Mouse (Mus musculus): ENCODE measurements around the gene Syt2. TPM values are rescaled to one million over a fixed set of nuclear protein-coding genes. Genes with fewer than 3 reads are reported as not detected.

Syt2 gene
- total RNA-seq, 2 experiments from 2014 or later: 57.7 to 62.5 TPM

DNA sequence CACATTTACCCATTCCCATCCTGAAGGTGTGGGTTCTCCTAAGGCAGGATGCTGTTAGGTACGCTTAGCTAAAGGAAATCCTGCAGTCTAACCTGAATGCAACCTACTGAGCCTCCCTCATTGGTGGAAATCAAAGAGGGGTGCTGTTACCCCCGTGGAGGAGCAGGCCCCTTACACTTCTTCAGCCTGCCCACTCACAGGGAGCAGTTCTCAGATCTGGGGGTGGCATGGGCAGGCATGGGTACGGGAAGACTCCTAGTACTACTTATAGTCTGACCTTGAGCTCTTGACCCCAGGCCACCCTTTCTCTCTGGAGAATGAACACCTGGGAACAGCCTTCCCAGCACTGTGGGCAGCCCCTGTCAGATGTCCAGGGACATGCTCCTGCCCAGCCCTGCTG, 61.0 kb downstream of the Syt2 start:
- no peak for DNase-seq (ENCODE audit: extremely low spot score in 1 of 2, low spot score in 2 of 2)
- no peak overlapping the region for H3K4me3 ChIP-seq
- intact Hi-C loops (cut with DNase I): loop anchor here (5.0 kb wide), 1 partner anchor 70 kb away; no protein-coding TSS in a partner anchor
- TF ChIP-seq CTCF (IDR thresholded peaks at IDR 0.05): no peak
- no peak overlapping the region for H3K27ac ChIP-seq

DNA sequence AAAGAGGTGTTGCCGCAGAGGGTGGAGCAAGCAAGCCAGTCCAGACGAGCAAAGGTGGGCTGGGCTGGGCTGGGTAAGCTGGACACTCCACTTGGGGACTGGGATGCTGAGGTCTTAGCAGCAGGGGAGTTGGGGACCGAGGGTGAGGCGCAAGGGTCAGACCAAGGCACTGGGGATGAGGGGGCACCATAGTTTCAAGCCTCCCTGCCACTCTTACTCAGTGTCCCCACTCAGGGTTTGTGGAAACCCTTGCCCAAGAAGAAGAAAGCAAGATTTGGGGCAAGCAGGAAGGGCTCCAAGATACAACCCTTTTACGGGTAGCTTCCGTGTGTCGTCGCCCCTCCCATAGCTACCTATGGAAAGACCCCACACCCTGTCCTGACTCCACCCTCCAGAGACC, 61.8 kb downstream of the Syt2 start:
- H3K4me3 ChIP-seq: no peak overlapping the region
- intact Hi-C loops (cut with DNase I): loop anchor here (5.0 kb wide), 1 partner anchor 71 kb away; no protein-coding TSS in a partner anchor
- DNase-seq (ENCODE audit: extremely low spot score in 1 of 2, low spot score in 2 of 2): no peak
- no peak for TF ChIP-seq CTCF (IDR thresholded peaks at IDR 0.05)
- no peak overlapping the region for H3K27ac ChIP-seq

DNA sequence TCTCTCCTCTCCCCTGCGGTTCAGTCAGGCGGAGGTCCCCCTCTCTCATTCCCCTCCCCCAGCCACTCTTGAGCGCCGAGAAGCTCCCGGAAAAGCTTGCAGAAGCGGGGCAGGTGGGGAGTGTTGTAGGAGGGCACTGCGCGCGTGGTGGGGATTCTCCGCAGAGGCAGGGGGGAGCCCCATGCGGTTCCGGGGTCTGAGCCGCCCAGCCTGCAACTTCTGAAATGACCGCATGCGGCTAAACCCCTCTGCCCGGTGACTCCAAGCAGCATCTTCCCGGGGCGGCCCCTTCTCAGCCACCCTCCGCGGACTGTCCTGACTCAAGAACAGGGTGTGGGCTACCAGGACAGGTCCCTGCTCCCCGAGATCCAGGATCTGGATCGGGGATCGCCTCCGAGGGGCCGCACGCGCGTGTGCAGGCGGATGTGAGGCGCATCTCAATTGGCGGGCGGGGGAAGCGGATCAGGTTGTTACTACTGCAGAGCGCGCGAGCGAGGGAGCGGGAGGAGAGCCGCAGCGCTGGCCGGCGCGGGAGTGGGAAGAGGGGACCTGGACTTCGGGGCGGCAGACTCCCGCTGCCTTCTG, 62.4 kb downstream of the Syt2 start:
- H3K4me3 ChIP-seq: peak overlapping the region; percentile 54
- intact Hi-C loops (cut with DNase I): loop anchor here (5.0 kb wide), 1 partner anchor 72 kb away; no protein-coding TSS in a partner anchor
- no peak for TF ChIP-seq CTCF (IDR thresholded peaks at IDR 0.05)
- peak; percentile 41 to 57 for DNase-seq (ENCODE audit: extremely low spot score in 1 of 2, low spot score in 2 of 2)
- H3K27ac ChIP-seq: peak overlapping the region; percentile 45; the same call in 1 of the 2 replicates

DNA sequence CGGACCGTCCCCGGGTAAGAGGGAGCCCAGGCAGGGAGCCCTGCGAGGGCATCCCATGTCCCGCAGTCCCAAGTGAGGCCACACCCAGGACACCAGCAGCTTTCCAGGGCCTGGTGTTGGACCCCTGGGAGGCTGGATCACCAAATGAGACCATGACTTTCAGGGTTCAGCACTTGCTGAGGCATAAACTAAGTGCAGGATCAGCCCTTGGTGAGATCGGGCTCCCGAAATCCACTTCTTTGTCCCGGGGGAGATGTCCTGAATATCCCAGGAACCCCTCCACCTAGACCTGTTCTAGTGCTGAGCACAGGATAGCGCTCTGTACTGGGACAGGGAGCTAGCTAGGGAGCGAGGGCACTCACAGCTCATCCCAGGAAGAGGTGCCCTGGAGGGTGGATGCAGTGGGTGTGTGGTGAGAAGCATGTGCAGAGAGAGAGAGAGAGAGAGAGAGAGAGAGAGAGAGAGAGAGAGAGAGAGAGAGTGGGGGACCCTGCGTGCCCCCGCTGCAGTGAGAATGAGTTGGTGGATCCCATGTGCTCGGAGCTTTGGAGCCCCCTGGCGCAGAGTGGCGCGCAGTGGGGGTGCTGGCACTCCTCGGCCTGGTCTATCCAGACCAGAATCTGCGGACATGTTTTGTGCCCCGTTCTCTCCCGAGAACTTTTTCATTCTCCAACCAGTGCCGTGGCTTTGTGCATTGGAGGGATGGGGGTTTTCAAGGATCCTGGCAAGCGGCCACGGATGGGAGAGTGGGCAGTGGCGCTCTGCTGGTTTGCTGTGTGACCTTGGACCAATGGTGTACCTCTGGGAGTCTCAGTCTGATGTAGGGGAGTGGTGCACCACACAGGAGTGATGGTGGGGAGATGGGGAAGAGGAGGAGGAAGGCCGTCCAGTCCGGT, 63.2 kb downstream of the Syt2 start:
- intact Hi-C loops (cut with DNase I): loop anchor here (5.0 kb wide), 1 partner anchor 72 kb away; no protein-coding TSS in a partner anchor
- no peak; the same call in 1 of the 2 replicates for TF ChIP-seq CTCF (IDR thresholded peaks at IDR 0.05)
- Histone ChIP-seq H3K27ac (peak overlapping the region; percentile 45; the same call in 1 of the 2 replicates), H3K4me3 (peak overlapping the region; percentile 54)
- no peak for DNase-seq (ENCODE audit: extremely low spot score in 1 of 2, low spot score in 2 of 2)

DNA sequence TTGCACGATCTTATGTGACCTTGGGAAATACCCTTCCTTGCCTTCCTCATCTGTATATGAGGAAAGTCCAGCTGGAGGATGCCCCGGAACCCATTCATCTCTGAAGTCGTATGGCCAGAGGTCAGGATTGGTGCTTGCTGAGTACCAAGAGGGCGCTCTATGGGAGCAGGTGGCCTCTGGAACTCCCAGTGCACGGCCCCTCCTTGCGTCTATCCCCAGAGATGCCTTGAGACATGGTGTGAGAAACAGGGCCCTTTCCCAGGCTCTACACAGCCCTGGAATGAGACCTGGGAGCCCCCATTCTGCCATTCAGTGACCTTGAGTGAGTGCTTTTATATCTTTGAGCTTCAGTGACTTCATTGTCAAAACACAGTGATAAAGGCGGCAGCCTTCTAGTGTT, 64.6 kb downstream of the Syt2 start:
- intact Hi-C loops (cut with DNase I): no loop called here
- Histone ChIP-seq H3K27ac (no peak overlapping the region), H3K4me3 (no peak overlapping the region)

DNA sequence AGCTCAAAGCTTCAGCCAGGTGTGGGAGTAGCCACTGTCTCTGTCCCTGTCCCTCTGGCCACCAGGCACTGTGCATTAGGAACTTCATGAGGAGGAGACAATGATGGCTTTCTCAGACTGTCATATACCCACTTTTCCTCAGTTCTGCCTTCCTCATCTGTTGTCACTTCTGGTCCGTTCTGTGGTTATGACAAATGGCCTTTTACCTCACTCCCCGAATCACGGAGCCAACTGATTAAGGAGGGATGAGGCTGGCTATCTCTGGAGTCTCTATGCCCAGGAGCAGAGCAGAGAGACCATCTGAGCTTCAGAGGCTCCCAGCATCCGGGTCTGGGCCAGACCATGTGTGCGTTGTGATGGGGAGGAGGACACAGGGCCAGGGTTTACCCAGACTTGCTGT, 65.2 kb downstream of the Syt2 start:
- no peak for TF ChIP-seq CTCF (IDR thresholded peaks at IDR 0.05)
- intact Hi-C loops (cut with DNase I): no loop called here

More for the DNA sequence above, 64.6 kb downstream of the Syt2 start:
- no peak for TF ChIP-seq CTCF (IDR thresholded peaks at IDR 0.05)
- DNase-seq (ENCODE audit: extremely low spot score in 1 of 2, low spot score in 2 of 2): no peak

DNA sequence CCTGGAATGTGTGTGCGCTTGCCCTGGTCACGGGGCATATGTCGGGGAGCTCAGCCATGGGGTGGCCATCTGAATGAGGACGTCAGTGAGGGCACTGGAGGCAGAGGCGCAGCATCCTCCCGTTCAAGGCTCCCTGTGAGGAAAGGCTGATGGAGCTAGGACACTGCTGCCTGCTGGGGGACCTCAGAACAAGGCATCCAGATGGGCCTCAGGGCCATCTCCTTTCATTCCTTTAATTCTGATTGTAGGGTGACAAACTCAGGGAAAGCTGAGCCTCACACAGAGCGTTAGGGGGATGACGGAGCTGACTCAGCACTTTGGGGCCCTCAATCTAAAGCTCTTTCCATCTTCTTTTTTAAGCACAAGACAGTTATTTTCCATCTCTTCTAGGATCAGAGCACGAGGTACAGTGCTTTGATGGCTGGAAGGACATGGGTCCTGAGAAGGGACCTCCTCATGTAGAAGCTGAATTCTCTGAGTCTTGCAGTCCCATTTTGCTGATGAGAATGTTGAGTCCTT, 66.4 kb downstream of the Syt2 start:
- no peak overlapping the region for H3K27ac ChIP-seq
- no peak for TF ChIP-seq CTCF (IDR thresholded peaks at IDR 0.05)
- DNase-seq (ENCODE audit: extremely low spot score in 1 of 2, low spot score in 2 of 2): no peak
- H3K4me3 ChIP-seq: no peak overlapping the region
- intact Hi-C loops (cut with DNase I): no loop called here

More for the DNA sequence above, 65.2 kb downstream of the Syt2 start:
- no peak overlapping the region for H3K27ac ChIP-seq
- H3K4me3 ChIP-seq: no peak overlapping the region
- no peak for DNase-seq (ENCODE audit: extremely low spot score in 1 of 2, low spot score in 2 of 2)

DNA sequence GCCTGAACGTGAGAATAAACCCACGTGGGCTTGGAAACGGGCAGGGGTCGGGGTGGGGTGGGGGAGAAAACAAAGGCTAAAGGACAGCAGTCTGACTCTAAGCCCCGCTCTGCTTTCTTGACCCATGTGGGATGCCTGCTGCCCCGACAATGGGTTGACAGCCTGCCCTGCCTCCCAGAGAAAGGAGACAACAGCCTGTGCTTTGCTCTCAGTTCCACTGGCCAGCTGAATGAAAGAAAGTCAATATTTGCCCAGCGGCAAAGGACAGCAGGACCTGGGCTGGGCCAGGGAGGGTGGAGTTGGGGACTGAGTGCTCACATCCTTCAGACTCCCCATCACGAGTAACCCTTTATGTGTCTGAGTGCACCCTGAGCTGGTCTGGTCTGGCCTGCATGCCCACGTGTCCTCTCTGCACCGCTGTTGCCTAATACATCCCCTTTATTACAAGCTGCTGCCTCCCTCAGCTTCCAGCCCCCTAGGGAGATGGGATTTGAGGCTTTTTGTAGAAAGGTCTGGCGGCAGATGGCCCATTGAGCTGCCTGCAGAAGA, 67.0 kb downstream of the Syt2 start:
- no peak overlapping the region for H3K27ac ChIP-seq
- intact Hi-C loops (cut with DNase I): no loop called here
- DNase-seq (ENCODE audit: extremely low spot score in 1 of 2, low spot score in 2 of 2): no peak
- TF ChIP-seq CTCF (IDR thresholded peaks at IDR 0.05): no peak
- no peak overlapping the region for H3K4me3 ChIP-seq

DNA sequence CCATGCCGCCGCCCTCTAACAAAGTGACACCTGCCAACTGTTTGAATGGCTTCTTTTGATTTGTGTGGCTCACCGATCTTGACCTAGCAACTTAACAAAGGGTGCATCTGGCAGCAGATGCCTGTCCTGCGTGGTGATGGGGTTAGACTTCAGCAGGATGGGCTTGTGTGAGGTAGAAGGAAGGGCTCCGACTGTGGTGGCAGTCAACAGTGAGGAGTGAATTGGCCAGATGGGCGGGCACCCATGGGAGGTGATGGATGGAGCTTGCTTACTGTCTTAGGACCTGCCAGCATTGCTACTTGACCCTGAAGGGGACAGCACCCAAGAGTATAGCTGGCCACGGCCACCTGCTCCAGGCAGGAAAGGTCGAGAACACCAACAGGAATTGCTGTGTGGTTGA, 67.7 kb downstream of the Syt2 start:
- no peak for TF ChIP-seq CTCF (IDR thresholded peaks at IDR 0.05)
- Histone ChIP-seq H3K27ac (no peak overlapping the region), H3K4me3 (no peak overlapping the region)
- no peak for DNase-seq (ENCODE audit: extremely low spot score in 1 of 2, low spot score in 2 of 2)
- intact Hi-C loops (cut with DNase I): no loop called here

DNA sequence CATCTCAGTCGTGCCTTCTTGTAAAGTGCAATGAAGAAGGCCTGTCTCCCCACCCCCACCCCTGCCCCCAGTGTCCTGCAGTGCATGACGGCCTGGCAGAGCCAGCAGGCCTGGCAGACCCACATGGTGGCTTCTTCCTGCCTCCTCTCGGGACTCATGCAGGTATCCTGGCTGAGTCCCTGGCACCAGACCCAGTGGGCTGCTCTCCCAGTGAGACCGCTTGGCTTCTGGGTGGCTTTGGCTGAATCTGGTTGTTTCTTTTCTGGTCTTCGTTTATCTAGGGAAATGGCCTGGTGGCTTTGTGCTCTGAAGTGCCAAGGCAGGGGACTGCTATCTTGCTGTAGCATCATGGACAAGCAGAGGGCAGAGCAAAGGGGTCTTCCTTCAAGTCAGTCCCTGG, 68.6 kb downstream of the Syt2 start:
- TF ChIP-seq CTCF (IDR thresholded peaks at IDR 0.05): no peak
- no peak for DNase-seq (ENCODE audit: extremely low spot score in 1 of 2, low spot score in 2 of 2)
- no peak overlapping the region for H3K27ac ChIP-seq
- intact Hi-C loops (cut with DNase I): no loop called here
- H3K4me3 ChIP-seq: no peak overlapping the region

DNA sequence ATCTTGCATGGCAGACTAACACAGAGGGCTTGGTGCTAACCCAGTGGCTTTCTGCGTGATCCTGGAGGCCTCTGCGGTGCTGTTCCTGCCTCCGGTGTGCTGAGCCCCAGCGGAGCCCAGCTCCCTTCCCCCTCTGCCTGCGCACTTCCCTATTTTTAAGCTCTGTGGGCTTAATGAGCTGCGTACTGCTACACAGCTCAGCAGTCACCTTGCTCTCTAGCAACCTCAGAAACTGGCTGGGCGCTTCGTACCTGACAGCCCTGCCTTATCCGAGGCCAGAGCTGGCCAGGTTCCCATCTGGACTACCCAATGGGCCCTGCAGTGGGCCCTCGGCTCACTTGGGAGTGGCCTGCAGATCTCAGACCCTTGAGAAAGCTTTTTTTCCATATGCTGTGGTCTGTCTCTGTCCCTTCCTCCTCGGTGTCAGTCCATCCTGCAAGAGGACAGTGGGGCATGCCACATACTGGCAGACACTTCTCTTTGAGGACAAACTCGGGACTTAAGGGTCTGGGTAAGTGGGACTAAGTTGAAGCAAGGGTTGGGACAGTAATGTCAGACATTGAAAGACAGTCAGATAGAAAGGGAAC, 73.3 kb downstream of the Syt2 start:
- intact Hi-C loops (cut with DNase I): no loop called here
- TF ChIP-seq CTCF (IDR thresholded peaks at IDR 0.05): no peak
- DNase-seq (ENCODE audit: extremely low spot score in 1 of 2, low spot score in 2 of 2): no peak
- no peak overlapping the region for H3K27ac ChIP-seq
- H3K4me3 ChIP-seq: no peak overlapping the region

All from left cerebral cortex, adult 2 months (tissue).